Mouse (Mus musculus): Measurements from ENCODE around the gene Igdcc4.

The Igdcc4 gene

GRCm38 (mm10) chr9:65109132-65110072 lies 8.1 kb downstream of the Igdcc4 start:
- peak; percentile 69 for DNase-seq (ENCODE audit: extremely low spot score, low spot score)

- DNase-seq (ENCODE audit: extremely low spot score, low spot score), result no peak
Observed at GRCm38 (mm10) chr9:65111698-65112097, 10.4 kb downstream of the Igdcc4 start.

- no peak for DNase-seq (ENCODE audit: extremely low spot score, low spot score)
Observed at GRCm38 (mm10) chr9:65113694-65114093, 12.4 kb downstream of the Igdcc4 start.

- no peak for DNase-seq (ENCODE audit: extremely low spot score, low spot score)
Observed at GRCm38 (mm10) chr9:65115891-65116290, 14.6 kb downstream of the Igdcc4 start.

- DNase-seq (ENCODE audit: extremely low spot score, low spot score), result no peak
Observed at GRCm38 (mm10) chr9:65117516-65117915, 16.2 kb downstream of the Igdcc4 start.

- peak; percentile 71 for DNase-seq (ENCODE audit: extremely low spot score, low spot score)
Observed at GRCm38 (mm10) chr9:65120935-65121334, 19.6 kb downstream of the Igdcc4 start.

DNA sequence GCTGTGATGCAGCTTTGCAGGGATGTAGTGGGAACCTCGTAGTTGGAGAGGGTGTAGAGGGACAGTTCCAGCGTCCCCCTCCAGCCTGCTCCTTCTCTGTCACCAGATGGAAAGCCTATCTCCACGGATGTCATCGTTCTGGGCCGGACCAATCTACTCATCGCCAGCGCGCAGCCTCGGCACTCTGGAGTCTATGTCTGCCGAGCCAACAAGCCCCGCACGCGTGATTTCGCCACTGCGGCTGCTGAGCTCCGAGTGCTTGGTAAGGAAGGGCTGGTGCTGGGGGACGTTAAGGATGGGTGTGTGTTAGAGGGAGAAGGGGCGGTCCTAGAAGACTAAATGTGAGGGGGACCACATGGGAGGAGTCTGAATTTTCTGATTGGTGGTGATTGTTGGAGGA lies 21.3 kb downstream of the Igdcc4 start:
- DNase-seq (ENCODE audit: extremely low spot score, low spot score), result no peak

- DNase-seq (ENCODE audit: extremely low spot score, low spot score), result peak; percentile 86
Observed at GRCm38 (mm10) chr9:65123552-65124168, 22.4 kb downstream of the Igdcc4 start.

GRCm38 (mm10) chr9:65128123-65128815 lies 27.0 kb downstream of the Igdcc4 start:
- peak; percentile 70 for DNase-seq (ENCODE audit: extremely low spot score, low spot score)

- DNase-seq (ENCODE audit: extremely low spot score, low spot score), result no peak
Observed at GRCm38 (mm10) chr9:65131717-65132116, 30.4 kb downstream of the Igdcc4 start.

DNA sequence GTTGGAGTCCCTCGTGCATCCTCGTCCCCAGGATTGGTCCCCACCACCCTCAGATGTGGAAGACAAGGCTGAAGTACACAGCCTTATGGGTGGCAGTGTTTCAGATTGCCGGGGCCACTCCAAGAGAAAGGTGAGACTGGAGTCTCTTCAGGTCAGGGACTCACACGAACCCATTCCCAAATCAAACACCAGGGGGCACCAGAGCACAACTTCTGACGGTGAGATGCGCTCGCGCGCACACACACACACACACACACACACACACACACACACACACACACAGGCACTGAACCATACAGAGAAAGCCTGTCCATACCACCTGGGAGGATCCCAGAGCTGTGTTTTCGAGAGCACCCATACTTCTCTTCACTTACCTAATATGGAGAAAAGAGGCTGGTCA lies 32.5 kb downstream of the Igdcc4 start:
- DNase-seq (ENCODE audit: extremely low spot score, low spot score), result peak; percentile 90

GRCm38 (mm10) chr9:65135126-65135525 lies 33.8 kb downstream of the Igdcc4 start:
- DNase-seq (ENCODE audit: extremely low spot score, low spot score), result no peak

DNA sequence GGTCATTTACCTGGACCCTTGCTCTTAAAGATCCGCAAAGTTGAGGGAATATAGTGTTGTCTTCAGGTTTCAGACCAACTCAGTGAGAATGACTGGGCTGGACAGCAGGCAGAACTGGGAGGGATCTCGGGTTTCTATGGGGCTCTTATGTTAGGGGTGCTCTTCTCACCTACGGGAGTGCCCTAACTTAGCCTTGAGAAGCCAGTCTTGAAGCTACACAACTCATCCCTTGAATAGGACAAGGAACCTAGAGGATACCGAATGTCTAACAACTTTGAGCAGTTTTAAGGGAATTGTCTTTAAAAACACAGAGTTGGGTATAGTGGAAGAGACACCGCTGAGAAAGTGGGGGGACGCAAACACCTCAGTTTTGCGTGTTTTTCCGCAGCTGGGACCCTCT lies 39.2 kb downstream of the Igdcc4 start:
- peak; percentile 43 for DNase-seq (ENCODE audit: extremely low spot score, low spot score)

DNA sequence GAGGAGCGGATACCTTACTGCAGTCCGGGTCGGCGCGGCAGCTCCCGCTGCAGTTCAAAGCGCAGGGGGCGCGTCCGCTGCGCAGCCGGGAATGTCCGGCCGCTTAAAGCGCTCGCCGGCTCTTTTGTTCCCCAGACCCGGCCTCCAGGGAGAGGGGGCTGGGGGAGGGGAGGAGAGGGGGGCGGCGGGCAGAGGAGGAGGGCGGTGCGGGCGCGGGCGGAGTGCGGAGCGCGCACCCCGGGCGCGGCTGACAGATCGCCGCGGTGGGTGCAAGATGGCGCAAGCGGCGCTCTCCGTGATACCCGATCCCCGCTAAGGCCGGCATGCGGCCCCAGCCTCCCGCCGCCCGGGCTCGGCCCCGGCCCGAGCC lies 39.6 kb downstream of the Igdcc4 start, which contains the start of gene Igdcc3:
TSS of gene Igdcc3 (plus strand) at position 254 of the 370 bp plus-strand sequence.
- no peak for DNase-seq (ENCODE audit: extremely low spot score, low spot score)

DNA sequence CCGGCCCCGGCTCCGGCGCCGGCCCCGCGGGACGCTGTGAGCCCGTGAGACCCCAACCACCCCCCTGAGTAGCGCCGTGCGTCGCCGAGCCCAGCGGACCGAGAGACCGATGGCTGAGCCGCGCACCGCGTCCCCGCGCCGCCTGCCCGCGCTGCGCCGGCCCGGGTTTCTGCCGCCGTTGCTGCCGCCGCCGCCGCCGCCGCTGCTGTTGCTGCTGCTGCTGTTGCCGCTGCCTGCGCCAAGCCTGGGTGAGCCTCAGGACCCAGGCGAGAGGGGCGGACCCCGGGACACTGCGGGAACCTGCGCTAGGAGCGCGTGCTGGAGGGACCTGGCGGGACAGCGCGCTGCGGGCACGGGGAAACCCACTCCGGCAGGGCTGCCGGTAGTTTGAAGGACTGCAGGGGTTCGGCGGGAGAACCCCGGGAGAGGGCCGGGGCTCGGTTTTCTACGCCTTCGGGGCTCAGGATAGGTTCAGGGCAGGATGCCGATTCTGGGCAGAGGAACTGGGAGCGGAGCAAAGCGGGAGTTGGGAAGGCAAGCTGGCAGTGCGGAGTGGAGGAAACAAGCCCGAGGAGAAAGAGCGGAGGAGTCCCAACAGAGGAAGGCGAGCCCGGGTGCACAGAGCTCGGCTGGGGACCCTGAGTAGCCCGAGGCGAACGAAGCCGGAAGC lies 40.2 kb downstream of the Igdcc4 start:
- DNase-seq (ENCODE audit: extremely low spot score, low spot score), result peak; percentile 86

- peak; percentile 78 for DNase-seq (ENCODE audit: extremely low spot score, low spot score)
Observed at GRCm38 (mm10) chr9:65141976-65142318, 40.7 kb downstream of the Igdcc4 start.

DNA sequence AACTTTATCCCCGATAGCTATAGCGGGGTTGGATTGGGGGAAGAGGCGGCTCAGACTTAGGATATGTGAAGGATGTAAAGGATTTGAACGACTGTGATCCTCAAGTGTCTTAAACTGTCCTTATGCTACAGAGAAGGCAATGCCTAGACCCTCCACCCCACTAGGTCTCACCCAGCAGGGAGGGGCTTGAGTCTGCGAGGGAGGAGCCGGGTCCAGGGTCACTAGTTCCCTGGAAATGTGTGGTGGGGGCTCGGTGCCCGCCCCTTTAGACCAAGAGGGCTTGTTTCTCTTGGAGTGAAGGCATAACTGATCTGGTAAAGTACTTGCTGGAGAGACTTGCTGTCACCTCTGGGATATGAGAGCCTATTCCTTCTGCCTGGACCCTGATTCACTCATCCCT lies 41.1 kb downstream of the Igdcc4 start:
- peak; percentile 57 for DNase-seq (ENCODE audit: extremely low spot score, low spot score)

DNA sequence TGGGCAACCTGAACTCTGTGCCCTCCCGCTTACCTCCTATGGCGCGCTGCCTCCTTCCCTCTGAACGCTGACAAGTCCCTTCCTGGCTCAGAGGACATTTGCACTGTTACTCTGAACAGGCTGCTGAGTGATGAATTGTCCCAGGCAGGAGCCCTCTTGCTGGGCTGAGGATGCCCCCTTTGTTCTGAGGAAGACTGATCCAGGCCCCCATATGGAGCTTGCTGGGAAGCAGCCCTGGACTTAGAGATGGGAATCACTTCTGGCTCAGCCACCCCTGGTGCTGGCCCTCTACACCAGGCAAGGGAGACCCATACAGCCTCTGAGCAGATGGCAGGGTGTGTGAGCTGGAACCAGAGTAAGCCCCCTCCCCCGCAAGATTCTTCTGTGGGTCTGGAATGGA lies 44.7 kb downstream of the Igdcc4 start:
- DNase-seq (ENCODE audit: extremely low spot score, low spot score), result no peak

DNA sequence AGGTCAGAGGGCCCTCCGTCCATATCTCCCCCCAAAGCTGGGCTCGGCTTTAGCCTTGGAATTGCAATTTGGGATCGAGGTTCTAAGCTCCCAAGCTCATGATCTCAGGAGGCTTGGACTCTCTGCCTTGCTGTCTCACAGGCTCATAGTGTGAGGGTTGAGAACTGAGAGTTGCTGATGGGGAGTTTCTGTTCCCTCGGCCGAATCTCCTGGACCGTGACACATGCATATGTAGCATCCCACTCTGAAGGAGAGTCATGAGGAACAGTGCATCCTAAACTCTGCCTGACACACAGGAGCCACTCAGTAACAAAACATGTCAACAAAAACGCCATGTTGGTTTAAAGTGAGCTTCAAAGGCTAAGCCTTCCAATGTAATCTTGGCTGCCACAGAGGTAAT lies 47.2 kb downstream of the Igdcc4 start:
- no peak for DNase-seq (ENCODE audit: extremely low spot score, low spot score)

- no peak for DNase-seq (ENCODE audit: extremely low spot score, low spot score)
Observed at GRCm38 (mm10) chr9:65152711-65153330, 51.5 kb downstream of the Igdcc4 start.

GRCm38 (mm10) chr9:65153331-65153711 lies 52.0 kb downstream of the Igdcc4 start:
- peak; percentile 73 for DNase-seq (ENCODE audit: extremely low spot score, low spot score)
